Mouse (Mus musculus): ENCODE results near the gene Appl1.

DNA sequence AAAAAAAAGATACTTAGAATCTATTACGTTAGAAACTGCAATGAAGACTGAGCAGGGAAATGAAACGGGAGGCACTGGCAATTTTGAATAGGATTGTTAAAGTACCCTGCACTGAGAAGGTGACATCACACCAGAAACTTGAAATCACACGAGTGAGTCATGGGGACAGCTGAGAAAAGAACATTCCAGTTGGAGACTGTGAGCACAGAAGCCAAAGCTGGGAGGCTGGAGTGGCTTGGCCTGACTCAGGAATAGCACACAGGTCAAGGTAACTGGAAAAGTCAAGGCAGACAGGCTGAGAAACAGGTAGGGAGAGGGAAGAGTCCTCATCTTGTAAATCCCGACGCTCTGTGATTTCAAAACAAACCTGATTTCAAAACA is 11.1 kb upstream of the Appl1 start:
- TF ChIP-seq CTCF (IDR thresholded peaks at IDR 0.05; ENCODE audit: extremely low read depth, insufficient read depth, low read length) (no peak), POLR2A (IDR thresholded peaks at IDR 0.05; ENCODE audit: extremely low read depth, insufficient read depth, low read length) (no peak)
